Mouse (Mus musculus): ENCODE measurements around the gene Reep3.

- no peak for TF ChIP-seq CTCF (IDR thresholded peaks at IDR 0.05; ENCODE audit: borderline replicate concordance, extremely low read depth, insufficient read depth, insufficient read length)
- TF ChIP-seq POLR2A (IDR thresholded peaks at IDR 0.05; ENCODE audit: borderline replicate concordance, extremely low read depth, insufficient read depth, insufficient read length, poor library complexity, severe bottlenecking), result no peak
These were observed 46.9 kb upstream of the Reep3 start for GRCm38 (mm10) chr10:67143661-67144060.
